ENCODE assay signal across 8 mouse cellular contexts in the genomic region with DNA sequence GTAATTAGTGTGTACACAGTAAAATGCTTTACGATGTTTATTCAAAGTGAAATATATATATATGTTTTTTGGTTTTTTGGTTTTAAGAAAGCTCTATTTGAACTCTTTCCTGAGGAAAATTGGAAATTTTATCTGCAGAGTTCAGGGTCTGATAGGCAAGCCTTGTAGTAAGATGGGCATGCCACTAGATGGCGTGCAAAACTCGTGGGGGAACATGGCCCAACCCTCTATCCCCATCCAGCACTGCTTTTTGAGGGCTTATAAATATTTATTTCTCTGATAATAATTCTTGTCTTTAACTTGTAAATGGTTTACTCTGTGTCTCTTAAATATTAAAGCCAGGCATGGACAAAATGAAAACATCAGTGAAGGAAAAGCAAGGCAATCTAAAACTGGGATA.
DNase-seq lines count a peak whose midpoint lies in the region; ATAC-seq lines count a peak whose summit lies in the region.

No protein-coding gene starts in this region.

- DNase-seq in cerebellum, postnatal 14 days, result peak; percentile 26 to 51
- no peak for DNase-seq in cerebellum, adult 8-10 months
- peak; percentile 54 for DNase-seq in ovary, postnatal 36 days (ENCODE audit: low spot score)
- DNase-seq in ovary, adult 18-20 months (ENCODE audit: low spot score), result no peak
- peak; percentile 71 for DNase-seq in gastrocnemius, postnatal 10 days
- DNase-seq in layer of hippocampus, postnatal 25 days (ENCODE audit: extremely low spot score in 1 of 2, low spot score in 1 of 2), result peak; percentile 11 to 69
- no peak for DNase-seq in c-Kit-positive CD71-positive TER-119-positive erythroid progenitor cells, embryonic 14.5 days (ENCODE audit: low spot score)

- ATAC-seq in monocyte, adult 5-6 weeks (replicated peaks; ENCODE audit: insufficient number of reproducible peaks, low FRiP score, low TSS enrichment, poor library complexity, severe bottlenecking), result 0 out of 2 replicates have a peak, but pooled peaks have one; percentile 50

Comparison
In these comparisons a context has a peak if more than half of its experiments do, and no peak if none do; other contexts are left out.
1. DNase-seq: peak in cerebellum, postnatal 14 days (2 of 2), ovary, postnatal 36 days (single experiment), gastrocnemius, postnatal 10 days (single experiment) and layer of hippocampus, postnatal 25 days (2 of 2); none in cerebellum, adult 8-10 months (single experiment), ovary, adult 18-20 months (single experiment) and c-Kit-positive CD71-positive TER-119-positive erythroid progenitor cells, embryonic 14.5 days (single experiment).